Mouse (Mus musculus) neural tube, embryonic 14.5 days (tissue): ENCODE results near the gene Ssh2. TPM values are rescaled to one million over a fixed set of nuclear protein-coding genes. Genes with fewer than 3 reads are reported as not detected.

Experiments
- ATAC-seq: fragments of 200-750 bp; cut with Nextera tagmentation; 2 replicates; pipeline ENCODE4 v1.8.0; 2017; ENCODE audit warnings: low read depth, mild to moderate bottlenecking, moderate TSS enrichment, moderate library complexity
- H3K27ac ChIP-seq: fragments of 300-500 bp; sonication (generic); 2 replicates; pipeline ENCODE4 v1.5.1; 2014; ENCODE audit warnings: low read depth, mild to moderate bottlenecking, control low read depth, low read length, moderate library complexity, mixed read lengths
- H3K27me3 ChIP-seq: fragments of 300-500 bp; sonication (generic); 2 replicates; pipeline ENCODE4 v1.6.1; 2014; ENCODE audit warnings: low read length; ENCODE audit not compliant: control insufficient read depth, insufficient read depth
- H3K36me3 ChIP-seq: fragments of 300-500 bp; sonication (generic); 2 replicates; pipeline ENCODE4 v1.6.1; 2014; ENCODE audit warnings: low read length, mixed read lengths; ENCODE audit not compliant: control insufficient read depth, insufficient read depth
- H3K4me1 ChIP-seq: fragments of 300-500 bp; sonication (generic); 2 replicates; pipeline ENCODE4 v1.6.1; 2014; ENCODE audit warnings: low read length; ENCODE audit not compliant: control insufficient read depth, insufficient read depth
- H3K4me2 ChIP-seq: fragments of 300-500 bp; sonication (generic); 2 replicates; pipeline ENCODE4 v1.6.1; 2014; ENCODE audit warnings: mild to moderate bottlenecking, low read depth, low read length, control low read depth
- H3K4me3 ChIP-seq: fragments of 300-500 bp; sonication (generic); 2 replicates; pipeline ENCODE4 v1.5.1; 2014; ENCODE audit warnings: low read depth, low read length, control low read depth, mixed read lengths
- H3K9ac ChIP-seq: fragments of 300-500 bp; sonication (generic); replicated peaks from 2 replicates; pipeline ENCODE4 v1.6.1; 2014; ENCODE audit warnings: low read depth, mild to moderate bottlenecking, control low read depth, low read length, mixed read lengths
- H3K9me3 ChIP-seq: fragments of 300-500 bp; sonication (generic); 2 replicates; pipeline ENCODE4 v1.6.1; 2016; ENCODE audit warnings: low read length; ENCODE audit not compliant: control insufficient read depth
- WGBS: fragments of 180-500 bp; shearing (Covaris S2); extraction: QIAGEN DNeasy Blood & Tissue Kit; methylation state at CpG from one replicate; pipeline ENCODE4 v1.1.7; 2014; 5-methylcytosine and 5-hydroxymethylcytosine counted together
- polyA plus RNA-seq: library from polyadenylated mRNA; unstranded; fragments of >200 nt; fragmentation: Nextera tagmentation; extraction: Ambion mirVana; gene quantifications from 2 replicates; pipeline ENCODE4 v1.2.1, GENCODE M21; 2014

Gene Ssh2
- polyA plus RNA-seq, 1 experiment from 2014 or later, result 21.9 TPM

- H3K9me3 ChIP-seq, result no peaks in the 10 kb centered on the region
- H3K27ac ChIP-seq, result no peak overlapping the region
- H3K36me3 ChIP-seq, result peaks cover 15% of the 10 kb centered on the region; the same call in 1 of the 2 replicates
- H3K4me2 ChIP-seq, result no peak overlapping the region
- no peaks in the 10 kb centered on the region; the same call in 1 of the 2 replicates for H3K27me3 ChIP-seq
- ATAC-seq, result no peak
- H3K9ac ChIP-seq, result no peak overlapping the region
- H3K4me3 ChIP-seq, result no peak overlapping the region
- H3K4me1 ChIP-seq, result no peaks in the 10 kb centered on the region
- WGBS, result 85% methylated on average over 9 of the region's 9 CpGs
These were observed 239.9 kb downstream of the Ssh2 start for GRCm38 (mm10) chr11:77455770-77456510.

GRCm38 (mm10) chr11:77456866-77457265 lies 240.8 kb downstream of the Ssh2 start:
- Histone ChIP-seq H3K4me2 (no peak overlapping the region), H3K4me1 (peaks cover 2% of the 10 kb centered on the region), H3K27ac (no peak overlapping the region), H3K9me3 (no peaks in the 10 kb centered on the region), H3K27me3 (peaks cover 2% of the 10 kb centered on the region; the same call in 1 of the 2 replicates), H3K36me3 (peaks cover 15% of the 10 kb centered on the region; the same call in 1 of the 2 replicates), H3K9ac (no peak overlapping the region), H3K4me3 (no peak overlapping the region)
- WGBS, result 84% methylated on average over 6 of the region's 6 CpGs
- no peak for ATAC-seq

GRCm38 (mm10) chr11:77461856-77462255 lies 245.8 kb downstream of the Ssh2 start:
- ATAC-seq, result no peak
- Histone ChIP-seq H3K27ac (no peak overlapping the region), H3K27me3 (peaks cover 8% of the 10 kb centered on the region), H3K4me3 (peak overlapping the region; percentile 49), H3K36me3 (no peaks in the 10 kb centered on the region), H3K9ac (peak overlapping the region; percentile 47; the same call in 1 of the 2 replicates), H3K4me2 (peak overlapping the region; percentile 98), H3K4me1 (peaks cover 11% of the 10 kb centered on the region), H3K9me3 (no peaks in the 10 kb centered on the region)
- 3% methylated on average over 6 of the region's 6 CpGs for WGBS

GRCm38 (mm10) chr11:77462283-77463100 lies 246.4 kb downstream of the Ssh2 start, which contains the start of gene Coro6:
Gene Coro6, plus strand, starts transcription at chr11:77462411.
- no peaks in the 10 kb centered on the region for H3K36me3 ChIP-seq
- H3K4me2 ChIP-seq, result peak within 1 kb of the TSS; percentile 98
- H3K9ac ChIP-seq, result peak within 1 kb of the TSS; percentile 47
- under 1% methylated on average over 63 of the region's 73 CpGs for WGBS
- no peaks in the 10 kb centered on the region for H3K9me3 ChIP-seq
- no peak within 1 kb of the TSS for H3K27ac ChIP-seq
- peak within 1 kb of the TSS; percentile 49 for H3K4me3 ChIP-seq
- H3K27me3 ChIP-seq, result peaks cover 9% of the 10 kb centered on the region
- ATAC-seq, result 0 out of 2 replicates have a peak, but pooled peaks have one; percentile 55
- peaks cover 11% of the 10 kb centered on the region for H3K4me1 ChIP-seq

- no peak overlapping the region for H3K9ac ChIP-seq
These were observed 247.0 kb downstream of the Ssh2 start for GRCm38 (mm10) chr11:77463101-77463445.

GRCm38 (mm10) chr11:77463786-77464185 lies 247.7 kb downstream of the Ssh2 start:
- no peak overlapping the region for H3K4me3 ChIP-seq
- H3K36me3 ChIP-seq, result no peaks in the 10 kb centered on the region
- H3K9ac ChIP-seq, result no peak overlapping the region
- no peak for ATAC-seq
- peaks cover 11% of the 10 kb centered on the region for H3K4me1 ChIP-seq
- H3K27me3 ChIP-seq, result peaks cover 9% of the 10 kb centered on the region
- no peaks in the 10 kb centered on the region for H3K9me3 ChIP-seq
- no peak overlapping the region for H3K27ac ChIP-seq
- no peak overlapping the region for H3K4me2 ChIP-seq
- 77% methylated on average over 10 of the region's 10 CpGs for whole genome bisulfite sequencing

More at GRCm38 (mm10) chr11:77463101-77463445, 247.0 kb downstream of the Ssh2 start:
- Histone ChIP-seq H3K27ac (no peak overlapping the region), H3K27me3 (peaks cover 9% of the 10 kb centered on the region), H3K4me1 (peaks cover 11% of the 10 kb centered on the region), H3K4me3 (no peak overlapping the region), H3K4me2 (peak overlapping the region; percentile 98; the same call in 1 of the 2 replicates), H3K9me3 (no peaks in the 10 kb centered on the region), H3K36me3 (no peaks in the 10 kb centered on the region)
- ATAC-seq, result no peak
- 46% methylated on average over 8 of the region's 8 CpGs for WGBS

- Histone ChIP-seq H3K36me3 (no peaks in the 10 kb centered on the region), H3K4me3 (no peak overlapping the region), H3K27ac (no peak overlapping the region), H3K9ac (no peak overlapping the region), H3K27me3 (peaks cover 9% of the 10 kb centered on the region), H3K4me1 (peaks cover 11% of the 10 kb centered on the region), H3K9me3 (no peaks in the 10 kb centered on the region), H3K4me2 (no peak overlapping the region)
- ATAC-seq, result no peak
- WGBS, result 41% methylated on average over 4 of the region's 4 CpGs
These were observed 248.6 kb downstream of the Ssh2 start for GRCm38 (mm10) chr11:77464684-77465083.

GRCm38 (mm10) chr11:77465111-77465510 lies 249.0 kb downstream of the Ssh2 start:
- WGBS, result 38% methylated on average over 3 of the region's 3 CpGs
- peaks cover 11% of the 10 kb centered on the region for H3K4me1 ChIP-seq
- H3K27me3 ChIP-seq, result peaks cover 9% of the 10 kb centered on the region

GRCm38 (mm10) chr11:77466544-77466943 lies 250.5 kb downstream of the Ssh2 start:
- Histone ChIP-seq H3K9ac (no peak overlapping the region), H3K36me3 (peaks cover 8% of the 10 kb centered on the region), H3K4me1 (peaks cover 11% of the 10 kb centered on the region), H3K9me3 (no peaks in the 10 kb centered on the region), H3K4me2 (no peak overlapping the region), H3K27me3 (peaks cover 9% of the 10 kb centered on the region), H3K4me3 (no peak overlapping the region), H3K27ac (no peak overlapping the region)
- WGBS, result 38% methylated on average over 9 of the region's 9 CpGs
- ATAC-seq, result no peak

More at GRCm38 (mm10) chr11:77465111-77465510, 249.0 kb downstream of the Ssh2 start:
- Histone ChIP-seq H3K4me3 (no peak overlapping the region), H3K9me3 (no peaks in the 10 kb centered on the region), H3K4me2 (no peak overlapping the region), H3K36me3 (no peaks in the 10 kb centered on the region), H3K9ac (no peak overlapping the region), H3K27ac (no peak overlapping the region)
- ATAC-seq, result no peak
